Mouse (Mus musculus) c-Kit-negative CD71-positive TER-119-positive erythroid progenitor cells, embryonic 14.5 days (primary cell): Measurements from ENCODE around the gene Lcmt1.

Source experiments
- DNase-seq: peaks from one replicate; pipeline ENCODE4 v3.0.0-alpha.2; 2013; ENCODE audit warnings: low read depth, low spot score

Gene Lcmt1

GRCm38 (mm10) chr7:123369759-123370481, at the start of gene Lcmt1, which contains the start of gene Arhgap17:
Gene Lcmt1 (plus strand): TSS chr7:123369784.
Gene Arhgap17 (minus strand): TSS chr7:123369915.
- DNase-seq, result peak; percentile 99

- DNase-seq, result no peak
Observed at GRCm38 (mm10) chr7:123322452-123323121, 47.0 kb upstream of the Lcmt1 start.

- no peak for DNase-seq
Observed at GRCm38 (mm10) chr7:123323388-123323787, 46.2 kb upstream of the Lcmt1 start.

GRCm38 (mm10) chr7:123324105-123324504, 45.5 kb upstream of the Lcmt1 start:
- no peak for DNase-seq

- DNase-seq, result no peak
Observed at GRCm38 (mm10) chr7:123326062-123326461, 43.5 kb upstream of the Lcmt1 start.

- DNase-seq, result no peak
Observed at GRCm38 (mm10) chr7:123326901-123327300, 42.7 kb upstream of the Lcmt1 start.

GRCm38 (mm10) chr7:123327909-123328308, 41.7 kb upstream of the Lcmt1 start:
- no peak for DNase-seq

- no peak for DNase-seq
Observed at GRCm38 (mm10) chr7:123330506-123330905, 39.1 kb upstream of the Lcmt1 start.

GRCm38 (mm10) chr7:123336322-123336721, 33.3 kb upstream of the Lcmt1 start:
- no peak for DNase-seq

GRCm38 (mm10) chr7:123338351-123338750, 31.2 kb upstream of the Lcmt1 start:
- no peak for DNase-seq

- DNase-seq, result no peak
Observed at GRCm38 (mm10) chr7:123341896-123342295, 27.7 kb upstream of the Lcmt1 start.

GRCm38 (mm10) chr7:123344079-123344780, 25.4 kb upstream of the Lcmt1 start:
- DNase-seq, result no peak

GRCm38 (mm10) chr7:123345041-123345544, 24.5 kb upstream of the Lcmt1 start:
- no peak for DNase-seq

GRCm38 (mm10) chr7:123346631-123347290, 22.8 kb upstream of the Lcmt1 start:
- no peak for DNase-seq

GRCm38 (mm10) chr7:123349813-123350212, 19.8 kb upstream of the Lcmt1 start:
- no peak for DNase-seq

GRCm38 (mm10) chr7:123350243-123350642, 19.3 kb upstream of the Lcmt1 start:
- no peak for DNase-seq

- DNase-seq, result no peak
Observed at GRCm38 (mm10) chr7:123353081-123353480, 16.5 kb upstream of the Lcmt1 start.

GRCm38 (mm10) chr7:123353879-123354278, 15.7 kb upstream of the Lcmt1 start:
- no peak for DNase-seq

GRCm38 (mm10) chr7:123354392-123354791, 15.2 kb upstream of the Lcmt1 start:
- DNase-seq, result no peak

GRCm38 (mm10) chr7:123354851-123355250, 14.7 kb upstream of the Lcmt1 start:
- DNase-seq, result no peak

GRCm38 (mm10) chr7:123356158-123356557, 13.4 kb upstream of the Lcmt1 start:
- DNase-seq, result no peak

GRCm38 (mm10) chr7:123359101-123359500, 10.5 kb upstream of the Lcmt1 start:
- DNase-seq, result no peak
